Mouse (Mus musculus) kidney, embryonic 14.5 days (tissue): ENCODE measurements at regions not wholly inside any gene's neighbourhood (a gene's known extent, or its start where the extent isn't known, plus 50 kb on each side); places are given as distances from the start of the nearest gene placed in this dataset.

Source experiments
- ATAC-seq: fragments of 200-750 bp; cut with Nextera tagmentation; 2 replicates; pipeline ENCODE4 v1.8.0; 2017; ENCODE audit warnings: moderate number of reproducible peaks, mild to moderate bottlenecking, moderate TSS enrichment, moderate library complexity; ENCODE audit not compliant: low FRiP score, low TSS enrichment
- H3K27ac ChIP-seq: fragments of 300-500 bp; sonication (generic); 2 replicates; pipeline ENCODE4 v1.5.1; 2014; ENCODE audit warnings: low read depth, mild to moderate bottlenecking, low read length, moderate library complexity, mixed read lengths
- H3K27me3 ChIP-seq: fragments of 300-500 bp; sonication (generic); 2 replicates; pipeline ENCODE4 v1.6.1; 2014; ENCODE audit warnings: mild to moderate bottlenecking, low read length; ENCODE audit not compliant: control insufficient read depth, insufficient read depth
- H3K36me3 ChIP-seq: fragments of 300-500 bp; sonication (generic); 2 replicates; pipeline ENCODE4 v1.6.1; 2014; ENCODE audit warnings: low read length, mixed read lengths; ENCODE audit not compliant: control insufficient read depth, insufficient read depth
- H3K4me1 ChIP-seq: fragments of 300-500 bp; sonication (generic); 2 replicates; pipeline ENCODE4 v1.6.1; 2014; ENCODE audit warnings: low read length, mixed read lengths; ENCODE audit not compliant: control insufficient read depth, insufficient read depth
- H3K4me2 ChIP-seq: fragments of 300-500 bp; sonication (generic); replicated peaks from 2 replicates; pipeline ENCODE4 v1.6.1; 2014; ENCODE audit warnings: low read depth, mild to moderate bottlenecking, low read length
- H3K4me3 ChIP-seq: fragments of 300-500 bp; sonication (generic); 2 replicates; pipeline ENCODE4 v1.5.1; 2014; ENCODE audit warnings: mild to moderate bottlenecking, low read length
- H3K9ac ChIP-seq: fragments of 300-500 bp; sonication (generic); 2 replicates; pipeline ENCODE4 v1.6.1; 2014; ENCODE audit warnings: low read depth, mild to moderate bottlenecking, low read length, moderate library complexity
- H3K9me3 ChIP-seq: fragments of 300-500 bp; sonication (generic); 2 replicates; pipeline ENCODE4 v1.6.1; 2016; ENCODE audit warnings: low read length; ENCODE audit not compliant: control insufficient read depth
- WGBS: fragments of 180-500 bp; shearing (Covaris S2); extraction: QIAGEN DNeasy Blood & Tissue Kit; methylation state at CpG from one replicate; pipeline ENCODE4 v1.1.7; 2014; 5-methylcytosine and 5-hydroxymethylcytosine counted together

DNA sequence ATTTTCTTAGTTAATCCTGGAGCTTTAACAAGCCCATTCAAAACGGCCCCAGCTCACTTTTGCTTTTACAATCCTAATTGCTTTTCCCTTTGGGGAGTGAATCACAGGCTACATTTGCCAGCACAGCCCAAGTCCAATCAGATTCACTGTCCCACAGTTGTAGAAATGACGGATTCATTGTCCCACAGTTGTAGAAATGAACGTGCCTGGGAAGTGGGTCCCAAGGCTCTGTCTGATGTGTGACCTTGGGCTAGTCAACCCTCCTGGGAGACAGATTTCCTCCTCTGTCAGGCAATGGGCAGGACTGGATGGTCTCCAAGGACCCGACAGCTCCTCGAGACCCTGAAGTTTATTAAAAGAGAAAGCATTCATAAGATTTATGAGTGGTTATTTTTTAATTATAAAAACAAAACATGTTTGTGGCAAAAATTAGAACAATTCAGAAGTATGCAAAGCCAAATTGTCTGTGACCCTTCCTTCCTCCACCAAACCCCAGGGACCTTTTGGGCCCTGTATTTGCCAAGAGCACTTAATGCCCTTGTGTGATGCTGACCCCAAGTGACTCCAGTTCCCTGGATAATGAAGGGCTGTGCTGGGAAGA lies 93.1 kb downstream of the Fam43a start:
- H3K27me3 ChIP-seq, result no peaks in the 10 kb centered on the region
- no peak overlapping the region for H3K9ac ChIP-seq
- 44% methylated on average over 5 of the region's 5 CpGs for WGBS
- no peaks in the 10 kb centered on the region for H3K9me3 ChIP-seq
- no peak overlapping the region for H3K27ac ChIP-seq
- no peaks in the 10 kb centered on the region for H3K4me1 ChIP-seq
- no peaks in the 10 kb centered on the region for H3K36me3 ChIP-seq
- ATAC-seq, result no peak
- no peak overlapping the region for H3K4me3 ChIP-seq
- H3K4me2 ChIP-seq, result no peak overlapping the region

DNA sequence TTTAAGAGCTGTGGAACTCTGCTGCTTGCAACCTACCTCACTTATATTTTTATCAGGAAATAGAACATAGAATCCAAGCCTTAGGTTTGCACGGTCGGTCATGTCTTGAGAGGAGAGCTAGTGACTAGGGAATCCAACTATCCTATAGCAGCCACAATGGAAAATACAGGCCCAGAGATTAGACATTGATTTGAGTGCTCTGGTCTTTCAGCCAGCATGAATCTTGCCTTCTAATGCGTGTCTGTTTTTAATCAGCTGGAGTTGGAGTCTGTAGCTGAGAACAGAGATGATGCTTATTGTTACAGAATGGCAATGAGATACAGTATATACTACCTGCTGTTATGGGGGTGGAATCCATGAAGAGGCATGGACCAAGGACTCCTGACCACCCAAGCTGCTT lies 93.7 kb downstream of the Fam43a start:
- WGBS, result 86% methylated on average over 3 of the region's 3 CpGs
- H3K4me3 ChIP-seq, result no peak overlapping the region
- no peak overlapping the region for H3K9ac ChIP-seq
- H3K27me3 ChIP-seq, result no peaks in the 10 kb centered on the region
- H3K9me3 ChIP-seq, result no peaks in the 10 kb centered on the region
- no peak for ATAC-seq
- no peak overlapping the region for H3K4me2 ChIP-seq
- H3K27ac ChIP-seq, result no peak overlapping the region
- no peaks in the 10 kb centered on the region for H3K36me3 ChIP-seq
- H3K4me1 ChIP-seq, result no peaks in the 10 kb centered on the region

DNA sequence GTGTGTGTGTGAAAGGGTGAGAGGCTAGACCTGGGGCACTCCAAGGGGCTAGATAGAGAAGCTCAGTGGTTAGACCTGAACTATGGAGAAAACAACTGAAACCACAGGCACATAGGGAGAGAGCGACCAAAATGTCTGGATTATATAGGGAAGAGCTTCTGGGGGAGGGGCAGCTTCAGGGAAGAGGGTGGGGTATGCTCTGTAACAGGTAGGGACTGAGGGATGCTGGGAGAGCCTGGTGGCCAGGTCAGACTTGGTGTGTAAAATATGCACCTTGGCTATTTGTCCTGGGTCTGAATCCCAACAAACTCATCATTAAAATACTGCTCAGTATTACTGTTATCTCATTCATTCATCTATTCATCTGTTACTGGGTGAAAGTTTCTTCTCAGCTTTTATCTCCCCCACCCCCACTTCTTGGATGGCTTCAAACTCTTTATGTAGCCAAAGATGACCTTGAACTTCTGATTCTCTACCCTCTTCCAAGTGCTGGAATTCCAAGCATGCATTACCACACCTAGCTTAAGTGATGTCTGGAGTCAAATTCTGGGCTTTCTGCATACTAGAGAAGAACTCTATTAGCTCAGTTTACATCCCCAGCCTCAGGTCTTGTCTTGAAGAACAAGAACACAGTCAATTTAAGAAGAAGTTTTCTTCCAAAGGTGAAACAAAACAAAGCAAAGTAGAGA lies 94.5 kb downstream of the Fam43a start:
- Histone ChIP-seq H3K9me3 (no peaks in the 10 kb centered on the region), H3K4me2 (no peak overlapping the region), H3K36me3 (no peaks in the 10 kb centered on the region), H3K27me3 (no peaks in the 10 kb centered on the region), H3K4me1 (no peaks in the 10 kb centered on the region), H3K4me3 (no peak overlapping the region), H3K27ac (no peak overlapping the region), H3K9ac (no peak overlapping the region)
- ATAC-seq, result no peak
- WGBS, result 95% methylated on average over 1 of the region's 1 CpGs

DNA sequence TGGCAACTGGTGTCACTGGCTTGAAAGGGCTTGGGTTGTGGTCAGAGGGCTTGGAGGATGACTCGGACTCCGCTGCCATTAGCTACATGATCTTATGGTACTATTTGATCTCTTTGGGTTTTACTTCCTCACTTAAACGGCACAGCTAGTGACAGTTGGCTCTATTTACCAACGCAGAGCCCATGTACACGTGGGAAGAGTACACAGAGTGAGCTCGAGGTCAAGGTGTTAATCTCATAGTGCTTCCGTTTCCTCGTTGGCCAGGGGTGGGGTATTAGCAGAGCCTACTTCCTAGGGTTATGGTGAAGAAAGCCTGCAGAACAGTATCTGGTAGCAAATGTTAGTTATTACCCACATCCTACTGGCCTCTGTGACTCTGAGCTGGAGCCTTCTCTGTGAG lies 96.2 kb downstream of the Fam43a start:
- WGBS, result 72% methylated on average over 8 of the region's 8 CpGs
- Histone ChIP-seq H3K4me2 (no peak overlapping the region), H3K9me3 (no peaks in the 10 kb centered on the region), H3K36me3 (no peaks in the 10 kb centered on the region), H3K27ac (no peak overlapping the region), H3K4me1 (no peaks in the 10 kb centered on the region), H3K27me3 (no peaks in the 10 kb centered on the region), H3K4me3 (no peak overlapping the region), H3K9ac (no peak overlapping the region)
- ATAC-seq, result no peak

DNA sequence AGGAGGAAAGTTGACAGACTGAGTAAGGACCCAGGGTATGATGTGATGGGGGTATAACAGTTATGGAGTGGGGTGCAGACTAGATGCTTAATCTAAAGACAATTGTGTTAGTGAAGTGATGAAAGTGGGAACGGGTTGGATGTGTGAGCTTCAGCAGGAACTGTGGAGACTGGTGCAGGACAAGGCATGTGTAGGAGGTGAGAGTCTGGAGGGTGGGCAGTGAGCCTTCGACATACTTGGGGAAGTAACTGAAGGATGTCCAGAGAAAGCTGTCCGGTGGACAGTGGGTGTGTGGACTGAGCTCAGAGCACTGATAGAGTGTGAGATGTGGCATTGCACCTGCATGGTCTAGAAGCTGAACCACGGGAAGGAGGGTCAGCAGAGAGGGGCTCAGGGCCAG lies 97.7 kb downstream of the Fam43a start:
- no peaks in the 10 kb centered on the region for H3K4me1 ChIP-seq
- H3K27me3 ChIP-seq, result no peaks in the 10 kb centered on the region
- 68% methylated on average over 4 of the region's 4 CpGs for WGBS
- ATAC-seq, result no peak
- no peak overlapping the region for H3K4me3 ChIP-seq
- no peaks in the 10 kb centered on the region for H3K36me3 ChIP-seq
- no peak overlapping the region for H3K27ac ChIP-seq
- no peak overlapping the region for H3K4me2 ChIP-seq
- H3K9ac ChIP-seq, result no peak overlapping the region
- H3K9me3 ChIP-seq, result no peaks in the 10 kb centered on the region

DNA sequence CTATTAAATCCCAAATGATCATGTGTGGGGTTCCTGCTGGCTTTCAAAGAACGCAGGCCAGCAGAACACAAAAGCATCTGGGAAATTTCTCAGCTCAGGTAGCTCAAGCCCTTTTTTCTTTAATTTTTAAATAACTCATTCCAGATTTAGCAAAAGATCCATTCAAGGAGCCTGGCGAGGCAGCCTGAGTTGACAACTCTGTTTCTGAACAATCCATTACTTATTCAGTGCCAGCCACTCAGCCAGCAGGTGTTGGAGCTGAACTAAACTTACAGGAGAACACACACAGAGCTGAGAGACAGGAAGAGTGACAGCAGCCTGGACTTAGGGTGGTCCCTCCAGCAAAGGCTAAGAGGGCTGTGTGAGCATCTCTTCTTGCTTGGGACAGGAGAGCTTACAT lies 98.3 kb downstream of the Fam43a start:
- WGBS, result 88% methylated on average over 2 of the region's 2 CpGs
- Histone ChIP-seq H3K9ac (no peak overlapping the region), H3K4me1 (no peaks in the 10 kb centered on the region), H3K27me3 (no peaks in the 10 kb centered on the region), H3K36me3 (no peaks in the 10 kb centered on the region), H3K4me2 (no peak overlapping the region), H3K9me3 (no peaks in the 10 kb centered on the region), H3K27ac (no peak overlapping the region), H3K4me3 (no peak overlapping the region)
- no peak for ATAC-seq

DNA sequence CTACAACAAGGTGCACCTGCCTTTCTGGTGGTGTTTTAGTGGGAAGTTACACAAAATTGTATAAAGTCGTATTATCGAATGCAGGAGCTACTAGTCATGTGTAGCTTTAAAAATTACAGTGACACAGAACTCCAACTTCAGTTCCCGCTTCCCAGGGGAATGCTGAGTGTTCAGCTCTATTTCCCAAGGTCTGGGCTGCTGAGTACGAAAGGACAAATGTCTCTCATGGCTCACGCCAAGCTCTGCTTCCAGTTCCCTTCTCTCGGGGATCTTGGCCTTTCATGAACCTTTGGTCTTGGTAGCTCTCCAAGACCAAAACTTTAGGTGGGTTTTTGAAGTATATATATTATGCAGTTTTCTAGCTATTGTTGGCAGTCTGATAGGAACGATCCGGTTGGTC lies 104.3 kb downstream of the Fam43a start:
- 81% methylated on average over 8 of the region's 8 CpGs for WGBS
- H3K4me2 ChIP-seq, result no peak overlapping the region
- H3K36me3 ChIP-seq, result no peaks in the 10 kb centered on the region
- no peaks in the 10 kb centered on the region for H3K4me1 ChIP-seq
- ATAC-seq, result no peak
- H3K9me3 ChIP-seq, result no peaks in the 10 kb centered on the region
- no peak overlapping the region for H3K4me3 ChIP-seq
- no peak overlapping the region for H3K9ac ChIP-seq
- H3K27ac ChIP-seq, result no peak overlapping the region
- no peaks in the 10 kb centered on the region for H3K27me3 ChIP-seq

DNA sequence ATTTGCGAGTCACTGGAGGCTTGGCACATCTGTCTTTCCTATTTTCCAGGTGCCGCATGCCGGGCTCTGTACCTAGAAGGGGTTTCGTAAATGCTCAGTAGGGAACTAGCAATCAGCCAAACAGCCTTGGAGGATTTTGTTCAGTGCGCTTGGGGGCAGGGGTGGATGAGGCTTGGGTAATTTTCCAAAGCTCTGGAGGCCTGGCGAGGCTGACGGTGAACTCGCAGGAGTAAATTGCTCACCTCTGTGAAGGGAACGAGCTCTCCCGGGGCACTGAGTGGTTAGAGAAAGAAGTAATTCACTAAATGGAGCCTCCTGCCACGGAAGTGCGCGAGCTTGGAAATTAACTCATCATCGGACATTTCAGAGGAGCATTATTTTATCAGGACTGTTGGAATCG lies 110.0 kb downstream of the Fam43a start:
- H3K4me3 ChIP-seq, result no peak overlapping the region
- 60% methylated on average over 15 of the region's 15 CpGs for whole genome bisulfite sequencing
- H3K9me3 ChIP-seq, result no peaks in the 10 kb centered on the region
- H3K9ac ChIP-seq, result no peak overlapping the region
- H3K36me3 ChIP-seq, result no peaks in the 10 kb centered on the region
- no peak for ATAC-seq
- no peak overlapping the region for H3K4me2 ChIP-seq
- no peak overlapping the region for H3K27ac ChIP-seq
- H3K4me1 ChIP-seq, result no peaks in the 10 kb centered on the region
- no peaks in the 10 kb centered on the region for H3K27me3 ChIP-seq

DNA sequence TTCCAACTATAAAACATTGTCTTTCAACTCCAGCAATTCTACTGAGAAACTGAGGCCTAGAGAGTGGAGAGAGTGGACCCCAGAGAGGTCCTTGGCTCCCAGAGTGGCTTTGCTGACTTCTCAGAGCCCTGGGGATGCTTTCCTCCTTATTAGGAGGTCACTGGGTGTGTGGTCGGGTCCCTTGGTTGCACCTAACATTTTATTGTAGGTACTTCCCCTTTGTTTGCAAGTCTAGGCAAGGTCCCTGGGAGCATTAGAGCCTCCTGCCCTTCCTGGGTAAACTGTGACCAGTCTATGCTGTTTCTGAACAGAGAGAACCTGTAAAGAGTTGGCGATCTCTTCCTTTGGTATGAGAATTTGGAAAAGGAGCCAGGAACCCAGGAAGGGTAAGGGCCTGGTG lies 110.5 kb downstream of the Fam43a start:
- H3K27me3 ChIP-seq, result no peaks in the 10 kb centered on the region
- no peak overlapping the region for H3K4me2 ChIP-seq
- ATAC-seq, result no peak
- WGBS, result 58% methylated on average over 2 of the region's 2 CpGs
- no peak overlapping the region for H3K27ac ChIP-seq
- H3K4me3 ChIP-seq, result no peak overlapping the region
- H3K4me1 ChIP-seq, result no peaks in the 10 kb centered on the region
- H3K9ac ChIP-seq, result no peak overlapping the region
- H3K9me3 ChIP-seq, result no peaks in the 10 kb centered on the region
- H3K36me3 ChIP-seq, result no peaks in the 10 kb centered on the region
